Mouse (Mus musculus) ES-Bruce4 (cell line): ENCODE measurements around the gene Gm11027.

Source experiments
- CTCF ChIP-seq: IDR thresholded peaks from one replicate; pipeline ENCODE4 v1.8.1; 2011; ENCODE audit warnings: low read depth, low read length
- EP300 ChIP-seq: IDR thresholded peaks from 2 replicates; pipeline ENCODE4 v1.6.1; 2011; ENCODE audit warnings: low read depth, low read length; ENCODE audit not compliant: insufficient read depth
- POLR2A ChIP-seq: IDR thresholded peaks from one replicate; pipeline ENCODE4 v1.8.1; 2011; ENCODE audit warnings: low read length; ENCODE audit not compliant: insufficient read depth

GRCm38 (mm10) chr12:116235356-116235755, 39.8 kb upstream of the Gm11027 start:
- TF ChIP-seq CTCF (no peak), EP300 (no peak), POLR2A (no peak)
